Mouse (Mus musculus): ENCODE results near the gene Rnf208. TPM values are rescaled to one million over a fixed set of nuclear protein-coding genes. Genes with fewer than 3 reads are reported as not detected.

Gene Rnf208
- total RNA-seq, 2 experiments from 2014 or later = 1.5 to 1.7 TPM

- DNase-seq = peak; percentile 98 to 100
These were observed 17.0 kb upstream of the Rnf208 start for GRCm38 (mm10) chr2:25224766-25225752.

GRCm38 (mm10) chr2:25225811-25226379 lies 16.2 kb upstream of the Rnf208 start:
- peak in 1 of 2 experiments; percentile 34 for DNase-seq

GRCm38 (mm10) chr2:25226864-25227263 lies 15.2 kb upstream of the Rnf208 start:
- no peak for DNase-seq

GRCm38 (mm10) chr2:25227406-25227805 lies 14.6 kb upstream of the Rnf208 start:
- DNase-seq = no peak

GRCm38 (mm10) chr2:25228431-25228889 lies 13.6 kb upstream of the Rnf208 start:
- DNase-seq = peak; percentile 91 to 92

GRCm38 (mm10) chr2:25228995-25229530 lies 13.0 kb upstream of the Rnf208 start:
- no peak for DNase-seq

GRCm38 (mm10) chr2:25229582-25229981 lies 12.5 kb upstream of the Rnf208 start:
- DNase-seq = no peak

- DNase-seq = no peak
These were observed 11.5 kb upstream of the Rnf208 start for GRCm38 (mm10) chr2:25230581-25230980.

- no peak for DNase-seq
These were observed 11.0 kb upstream of the Rnf208 start for GRCm38 (mm10) chr2:25231038-25231437.

- no peak for DNase-seq
These were observed 8.6 kb upstream of the Rnf208 start for GRCm38 (mm10) chr2:25233421-25233820.

- no peak for DNase-seq
These were observed 8.0 kb upstream of the Rnf208 start, which contains the start of gene Slc34a3 for GRCm38 (mm10) chr2:25234050-25234449. Gene Slc34a3 (minus strand): TSS chr2:25234364.

- DNase-seq = no peak
These were observed 7.4 kb upstream of the Rnf208 start for GRCm38 (mm10) chr2:25234551-25235220.

- no peak for DNase-seq
These were observed 5.4 kb upstream of the Rnf208 start, which contains the start of gene Rnf224 for GRCm38 (mm10) chr2:25236614-25237013. Gene Rnf224 (minus strand): TSS chr2:25236787.

- DNase-seq = no peak
These were observed 4.5 kb upstream of the Rnf208 start for GRCm38 (mm10) chr2:25237522-25237921.

GRCm38 (mm10) chr2:25238106-25238505 lies 3.9 kb upstream of the Rnf208 start:
- DNase-seq = no peak

GRCm38 (mm10) chr2:25239766-25240165 lies 2.3 kb upstream of the Rnf208 start:
- DNase-seq = no peak

- DNase-seq = no peak
These were observed 1.7 kb upstream of the Rnf208 start for GRCm38 (mm10) chr2:25240310-25240709.

GRCm38 (mm10) chr2:25240723-25241437 lies 1.2 kb upstream of the Rnf208 start:
- peak; percentile 73 for DNase-seq

GRCm38 (mm10) chr2:25241438-25241775 lies 648 bp upstream of the Rnf208 start:
- DNase-seq = no peak

- no peak for DNase-seq
These were observed 1.3 kb downstream of the Rnf208 start for GRCm38 (mm10) chr2:25243342-25243741.

GRCm38 (mm10) chr2:25244144-25244543 lies 2.1 kb downstream of the Rnf208 start:
- no peak for DNase-seq

Data from heart, adult 18-20 months (tissue).